Mouse (Mus musculus) liver, embryonic 13.5 days (tissue): Measurements from ENCODE around the gene Doc2b. TPM values are rescaled to one million over a fixed set of nuclear protein-coding genes. Genes with fewer than 3 reads are reported as not detected.

ENCODE experiments used
- ATAC-seq: fragments of 200-750 bp; cut with Nextera tagmentation; 2 replicates; pipeline ENCODE4 v1.8.0; 2017; ENCODE audit warnings: low read depth, mild to moderate bottlenecking, moderate number of reproducible peaks, moderate library complexity
- DNase-seq: peaks from one replicate; pipeline ENCODE4 v3.0.0; 2022
- H3K27ac ChIP-seq: fragments of 300-500 bp; sonication (generic); 2 replicates; pipeline ENCODE4 v1.5.1; 2015; ENCODE audit warnings: moderate library complexity, mild to moderate bottlenecking, inconsistent platforms
- H3K27me3 ChIP-seq: fragments of 300-500 bp; sonication (generic); 2 replicates; pipeline ENCODE4 v1.6.1; 2015; ENCODE audit warnings: mild to moderate bottlenecking, inconsistent platforms
- H3K36me3 ChIP-seq: fragments of 300-500 bp; sonication (generic); 2 replicates; pipeline ENCODE4 v1.6.1; 2015; ENCODE audit warnings: mild to moderate bottlenecking, inconsistent platforms
- H3K4me1 ChIP-seq: fragments of 300-500 bp; sonication (generic); replicated peaks from 2 replicates; pipeline ENCODE4 v1.6.1; 2015; ENCODE audit warnings: inconsistent platforms
- H3K4me2 ChIP-seq: fragments of 300-500 bp; sonication (generic); 2 replicates; pipeline ENCODE4 v1.6.1; 2015; ENCODE audit warnings: inconsistent platforms, mild to moderate bottlenecking, moderate library complexity
- H3K4me3 ChIP-seq: fragments of 300-500 bp; sonication (generic); replicated peaks from 2 replicates; pipeline ENCODE4 v1.5.1; 2015; ENCODE audit warnings: mild to moderate bottlenecking, inconsistent platforms
- H3K9ac ChIP-seq: fragments of 300-500 bp; sonication (generic); 2 replicates; pipeline ENCODE4 v1.6.1; 2015; ENCODE audit warnings: mild to moderate bottlenecking, inconsistent platforms
- H3K9me3 ChIP-seq: fragments of 300-500 bp; sonication (generic); replicated peaks from 2 replicates; pipeline ENCODE4 v1.6.1; 2016; ENCODE audit warnings: inconsistent platforms
- WGBS: fragments of 180-500 bp; shearing (Covaris S2); methylation state at CpG from one replicate; pipeline ENCODE4 v1.1.7; 2015; ENCODE audit not compliant: insufficient replicate concordance; 5-methylcytosine and 5-hydroxymethylcytosine counted together
- polyA plus RNA-seq: library from polyadenylated mRNA; unstranded; fragments of >200 nt; fragmentation: Nextera tagmentation; extraction: Ambion mirVana; gene quantifications from 2 replicates; pipeline ENCODE4 v1.2.1, GENCODE M21; 2015

Doc2b gene
- polyA plus RNA-seq, 1 experiment from 2014 or later, result 0.05 TPM

- H3K36me3 ChIP-seq, result no peaks in the 10 kb centered on the region
- 57% methylated on average over 8 of the region's 8 CpGs for WGBS
- H3K27ac ChIP-seq, result no peak overlapping the region
- H3K4me3 ChIP-seq, result no peak overlapping the region
- H3K4me2 ChIP-seq, result no peak overlapping the region
- no peak for ATAC-seq
- no peaks in the 10 kb centered on the region for H3K9me3 ChIP-seq
- no peak overlapping the region for H3K9ac ChIP-seq
- no peak for DNase-seq
- H3K27me3 ChIP-seq, result peaks cover 8% of the 10 kb centered on the region; the same call in 1 of the 2 replicates
- no peaks in the 10 kb centered on the region for H3K4me1 ChIP-seq
Measured at GRCm38 (mm10) chr11:75785897-75786296, 10.0 kb downstream of the Doc2b start.

GRCm38 (mm10) chr11:75783799-75784198 lies 12.1 kb downstream of the Doc2b start:
- no peak for ATAC-seq
- DNase-seq, result no peak
- no peak overlapping the region for H3K4me3 ChIP-seq
- H3K27me3 ChIP-seq, result no peaks in the 10 kb centered on the region
- no peak overlapping the region for H3K27ac ChIP-seq
- WGBS, result 63% methylated on average over 5 of the region's 5 CpGs
- no peaks in the 10 kb centered on the region for H3K36me3 ChIP-seq
- H3K4me2 ChIP-seq, result no peak overlapping the region
- H3K4me1 ChIP-seq, result no peaks in the 10 kb centered on the region
- H3K9ac ChIP-seq, result no peak overlapping the region
- no peaks in the 10 kb centered on the region for H3K9me3 ChIP-seq

DNA sequence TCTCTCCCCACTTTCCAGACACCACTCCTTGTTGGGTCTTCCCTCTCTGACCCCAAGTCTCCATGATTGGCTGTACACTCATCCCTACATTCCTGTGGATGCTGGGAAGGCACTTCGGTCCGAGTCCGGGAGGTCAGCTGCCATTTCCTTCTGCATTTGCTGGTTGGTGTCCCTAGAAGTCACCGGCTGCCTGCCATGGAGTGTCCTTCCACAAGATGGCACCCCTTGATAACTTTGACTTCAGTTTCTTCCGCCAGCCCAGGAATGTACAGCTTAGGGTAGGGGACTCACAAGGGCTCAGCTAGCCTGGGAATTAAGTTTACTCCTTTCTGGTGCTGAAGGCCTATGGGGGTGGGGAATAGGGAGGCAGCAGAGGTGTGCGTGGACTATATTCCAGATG lies 13.9 kb downstream of the Doc2b start:
- Histone ChIP-seq H3K4me3 (no peak overlapping the region), H3K4me2 (no peak overlapping the region), H3K27me3 (no peaks in the 10 kb centered on the region), H3K36me3 (no peaks in the 10 kb centered on the region), H3K9me3 (no peaks in the 10 kb centered on the region), H3K4me1 (no peaks in the 10 kb centered on the region), H3K9ac (no peak overlapping the region), H3K27ac (no peak overlapping the region)
- DNase-seq (no peak), ATAC-seq (no peak)
- WGBS, result 19% methylated on average over 6 of the region's 6 CpGs

DNA sequence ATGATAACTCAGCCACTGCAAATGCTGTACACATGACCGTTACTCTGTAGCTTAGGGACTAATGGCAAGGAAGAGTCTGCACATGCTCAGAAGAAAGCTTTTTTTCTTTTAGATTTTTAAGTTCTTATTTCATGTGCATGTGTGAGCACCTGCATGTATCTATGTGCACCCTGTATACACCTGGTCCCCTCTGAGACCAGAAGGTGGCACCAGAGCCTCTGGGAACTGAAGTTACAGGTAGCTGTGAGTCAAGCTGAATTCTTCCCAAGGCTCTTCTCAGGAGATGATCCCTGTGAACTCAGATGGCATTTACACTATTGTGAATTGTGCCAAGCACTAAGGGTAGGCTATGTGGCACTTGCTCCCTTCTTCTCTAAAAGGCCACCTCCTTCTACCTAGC lies 19.9 kb downstream of the Doc2b start:
- DNase-seq (no peak), ATAC-seq (no peak)
- Histone ChIP-seq H3K4me1 (no peaks in the 10 kb centered on the region), H3K9ac (no peak overlapping the region), H3K27me3 (peaks cover 5% of the 10 kb centered on the region; the same call in 1 of the 2 replicates), H3K4me3 (no peak overlapping the region), H3K36me3 (no peaks in the 10 kb centered on the region), H3K27ac (no peak overlapping the region), H3K9me3 (no peaks in the 10 kb centered on the region), H3K4me2 (no peak overlapping the region)
- WGBS, result 73% methylated on average over 1 of the region's 1 CpGs

DNA sequence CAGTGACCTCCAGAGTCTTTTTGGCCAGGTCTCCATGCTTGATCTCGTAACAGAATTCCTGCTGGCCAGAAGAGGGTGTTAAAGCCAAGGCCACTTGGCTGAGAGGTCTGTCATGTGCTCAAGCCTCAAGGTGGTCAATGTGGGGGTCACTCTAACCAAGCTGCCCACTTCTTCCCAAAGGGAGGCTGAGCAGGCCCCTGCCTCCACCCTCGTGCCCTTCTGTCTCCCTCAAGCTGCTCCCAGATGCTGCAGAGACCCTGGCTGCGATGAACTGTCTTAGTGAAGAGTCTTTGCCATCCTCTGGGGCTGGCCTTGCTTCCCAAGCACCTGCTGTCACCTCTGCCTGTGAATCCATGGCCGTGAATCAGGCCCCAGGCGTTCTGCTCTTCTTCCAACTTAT lies 23.3 kb downstream of the Doc2b start:
- 47% methylated on average over 5 of the region's 5 CpGs for WGBS
- ATAC-seq (no peak), DNase-seq (no peak)
- Histone ChIP-seq H3K4me2 (no peak overlapping the region), H3K27ac (no peak overlapping the region), H3K27me3 (peaks cover 5% of the 10 kb centered on the region; the same call in 1 of the 2 replicates), H3K9me3 (no peaks in the 10 kb centered on the region), H3K4me3 (no peak overlapping the region), H3K9ac (no peak overlapping the region), H3K36me3 (no peaks in the 10 kb centered on the region), H3K4me1 (peaks cover 13% of the 10 kb centered on the region)

GRCm38 (mm10) chr11:75769206-75769605 lies 26.6 kb downstream of the Doc2b start:
- Histone ChIP-seq H3K27ac (no peak overlapping the region), H3K4me2 (peak overlapping the region; percentile 51), H3K9me3 (no peaks in the 10 kb centered on the region), H3K36me3 (peaks cover 27% of the 10 kb centered on the region), H3K4me1 (peaks cover 13% of the 10 kb centered on the region), H3K4me3 (peak overlapping the region; percentile 17; the same call in 1 of the 2 replicates), H3K27me3 (no peaks in the 10 kb centered on the region), H3K9ac (no peak overlapping the region; the same call in 1 of the 2 replicates)
- WGBS, result 1% methylated on average over 23 of the region's 23 CpGs
- ATAC-seq (peak; percentile 91), DNase-seq (peak; percentile 75)

GRCm38 (mm10) chr11:75768091-75768989 lies 27.5 kb downstream of the Doc2b start:
- H3K27ac ChIP-seq, result no peak overlapping the region
- H3K9ac ChIP-seq, result no peak overlapping the region
- H3K27me3 ChIP-seq, result no peaks in the 10 kb centered on the region
- no peaks in the 10 kb centered on the region for H3K9me3 ChIP-seq
- WGBS, result 58% methylated on average over 6 of the region's 6 CpGs
- ATAC-seq (no peak), DNase-seq (no peak)
- H3K4me2 ChIP-seq, result peak overlapping the region; percentile 51
- peaks cover 36% of the 10 kb centered on the region for H3K36me3 ChIP-seq
- H3K4me1 ChIP-seq, result peaks cover 13% of the 10 kb centered on the region
- peak overlapping the region; percentile 17; the same call in 1 of the 2 replicates for H3K4me3 ChIP-seq

DNA sequence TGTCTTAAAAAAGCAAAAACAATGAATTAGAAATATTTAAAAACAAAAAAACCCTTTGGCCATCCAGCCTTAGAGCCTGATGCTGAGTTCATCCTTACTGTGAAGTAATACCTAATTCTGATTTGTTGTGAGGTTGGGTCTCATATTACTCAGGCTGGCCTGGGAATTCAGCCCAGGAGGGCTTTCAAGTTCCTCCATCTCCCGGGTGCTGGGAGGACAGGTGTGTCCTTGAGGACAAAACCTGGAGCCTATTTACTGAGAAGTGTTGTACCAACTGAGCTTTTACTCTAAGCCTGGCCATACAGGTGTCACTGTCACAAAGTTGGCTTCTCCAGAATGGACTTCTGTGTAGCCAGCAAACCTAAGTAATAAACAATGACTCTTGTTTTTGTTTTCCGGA lies 28.8 kb downstream of the Doc2b start:
- H3K27me3 ChIP-seq, result no peaks in the 10 kb centered on the region
- 67% methylated on average over 2 of the region's 2 CpGs for WGBS
- H3K9ac ChIP-seq, result no peak overlapping the region
- no peak overlapping the region for H3K4me3 ChIP-seq
- H3K27ac ChIP-seq, result no peak overlapping the region
- H3K9me3 ChIP-seq, result no peaks in the 10 kb centered on the region
- no peak overlapping the region for H3K4me2 ChIP-seq
- ATAC-seq (no peak), DNase-seq (no peak)
- peaks cover 13% of the 10 kb centered on the region for H3K4me1 ChIP-seq
- peaks cover 42% of the 10 kb centered on the region for H3K36me3 ChIP-seq

GRCm38 (mm10) chr11:75765161-75765560 lies 30.7 kb downstream of the Doc2b start:
- no peak overlapping the region for H3K27ac ChIP-seq
- ATAC-seq (no peak), DNase-seq (no peak)
- H3K4me2 ChIP-seq, result no peak overlapping the region
- WGBS, result 79% methylated on average over 8 of the region's 8 CpGs
- H3K9ac ChIP-seq, result no peak overlapping the region
- H3K4me1 ChIP-seq, result peaks cover 13% of the 10 kb centered on the region
- no peak overlapping the region for H3K4me3 ChIP-seq
- H3K36me3 ChIP-seq, result peaks cover 60% of the 10 kb centered on the region
- no peaks in the 10 kb centered on the region for H3K9me3 ChIP-seq
- no peaks in the 10 kb centered on the region for H3K27me3 ChIP-seq

GRCm38 (mm10) chr11:75764521-75765023 lies 31.3 kb downstream of the Doc2b start:
- ATAC-seq, result no peak
- no peak for DNase-seq
- no peak overlapping the region for H3K9ac ChIP-seq
- no peaks in the 10 kb centered on the region for H3K9me3 ChIP-seq
- peaks cover 66% of the 10 kb centered on the region for H3K36me3 ChIP-seq
- no peak overlapping the region for H3K4me3 ChIP-seq
- H3K4me2 ChIP-seq, result no peak overlapping the region
- WGBS, result 84% methylated on average over 4 of the region's 4 CpGs
- peaks cover 11% of the 10 kb centered on the region for H3K4me1 ChIP-seq
- H3K27me3 ChIP-seq, result no peaks in the 10 kb centered on the region
- H3K27ac ChIP-seq, result no peak overlapping the region

- Histone ChIP-seq H3K4me2 (no peak overlapping the region), H3K27me3 (no peaks in the 10 kb centered on the region), H3K36me3 (peaks cover 83% of the 10 kb centered on the region), H3K27ac (no peak overlapping the region), H3K9ac (no peak overlapping the region), H3K4me1 (no peaks in the 10 kb centered on the region), H3K9me3 (no peaks in the 10 kb centered on the region), H3K4me3 (no peak overlapping the region)
- 79% methylated on average over 2 of the region's 2 CpGs for WGBS
- ATAC-seq (no peak), DNase-seq (no peak)
Measured at GRCm38 (mm10) chr11:75762708-75763107, 33.1 kb downstream of the Doc2b start.

DNA sequence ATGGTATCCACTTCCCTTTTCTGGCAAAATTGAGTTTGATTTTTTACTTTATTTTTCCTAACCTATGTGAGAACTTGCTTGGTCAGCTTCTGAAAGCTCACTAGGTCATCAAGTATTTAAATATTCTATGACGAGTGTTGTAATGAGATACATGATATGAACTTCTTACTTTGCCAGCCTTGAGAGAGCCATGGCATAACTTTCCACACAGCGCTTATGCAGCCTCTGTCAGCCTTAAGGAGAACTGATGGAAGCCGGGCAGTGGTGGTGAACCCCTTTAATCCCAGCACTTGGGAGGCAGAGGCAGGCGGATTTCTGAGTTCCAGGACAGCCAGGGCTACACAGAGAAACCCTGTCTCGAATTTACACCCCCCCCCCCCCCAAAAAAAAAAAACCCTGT lies 35.1 kb downstream of the Doc2b start:
- H3K4me3 ChIP-seq, result no peak overlapping the region
- H3K4me2 ChIP-seq, result no peak overlapping the region
- H3K4me1 ChIP-seq, result no peaks in the 10 kb centered on the region
- WGBS, result 83% methylated on average over 5 of the region's 5 CpGs
- no peaks in the 10 kb centered on the region for H3K27me3 ChIP-seq
- no peak for DNase-seq
- no peak for ATAC-seq
- no peak overlapping the region for H3K9ac ChIP-seq
- H3K9me3 ChIP-seq, result no peaks in the 10 kb centered on the region
- peaks cover 89% of the 10 kb centered on the region for H3K36me3 ChIP-seq
- no peak overlapping the region for H3K27ac ChIP-seq
